Mouse (Mus musculus) erythroblast, embryonic 14.5 days (primary cell): Measurements from ENCODE around the gene Actl6b. TPM values are rescaled to one million over a fixed set of nuclear protein-coding genes. Genes with fewer than 3 reads are reported as not detected.

Experiments used
- H3K27me3 ChIP-seq: 2 replicates; pipeline ENCODE4 v1.6.1; 2012; ENCODE audit warnings: inconsistent platforms; ENCODE audit not compliant: control insufficient read depth
- H3K36me3 ChIP-seq: 2 replicates; pipeline ENCODE4 v1.6.1; 2012; ENCODE audit warnings: mild to moderate bottlenecking, inconsistent platforms; ENCODE audit not compliant: control insufficient read depth
- H3K4me1 ChIP-seq: 2 replicates; pipeline ENCODE4 v1.6.1; 2012; ENCODE audit warnings: inconsistent platforms; ENCODE audit not compliant: control insufficient read depth
- H3K4me3 ChIP-seq: replicated peaks from 2 replicates; pipeline ENCODE3; 2012; ENCODE audit warnings: moderate library complexity, mild to moderate bottlenecking, inconsistent platforms
- H3K9me3 ChIP-seq: 2 replicates; pipeline ENCODE4 v1.6.1; 2012; ENCODE audit warnings: low read length, inconsistent platforms, mixed read lengths; ENCODE audit not compliant: control insufficient read depth
- GATA1 ChIP-seq: IDR thresholded peaks from 2 replicates; pipeline ENCODE4 v1.6.1; 2012; ENCODE audit warnings: low read length, inconsistent platforms, mixed read lengths
- TAL1 ChIP-seq: IDR thresholded peaks from 3 replicates; pipeline ENCODE4 v1.6.1; 2012; ENCODE audit warnings: low read length, inconsistent platforms, mixed read lengths
- polyA plus RNA-seq: library from polyadenylated mRNA; stranded (reverse); fragments of >175 nt; gene quantifications from 2 replicates; pipeline ENCODE4 v1.2.3, GENCODE M21; 2012

Gene Actl6b
- polyA plus RNA-seq, 1 experiment, result not detected

- Histone ChIP-seq H3K36me3 (peaks cover 24% of the 10 kb centered on the region), H3K9me3 (peaks cover 3% of the 10 kb centered on the region; the same call in 1 of the 2 replicates), H3K4me3 (no peak overlapping the region), H3K27me3 (no peaks in the 10 kb centered on the region), H3K4me1 (peaks cover 44% of the 10 kb centered on the region)
- no peak for TF ChIP-seq TAL1
- no peak for TF ChIP-seq GATA1
Observed at GRCm38 (mm10) chr5:137595921-137596320, 42.6 kb downstream of the Actl6b start.

- TF ChIP-seq GATA1 (no peak), TAL1 (no peak)
- peak overlapping the region; percentile 19 for H3K4me3 ChIP-seq
- H3K36me3 ChIP-seq, result peaks cover 24% of the 10 kb centered on the region
- H3K4me1 ChIP-seq, result peaks cover 47% of the 10 kb centered on the region
- H3K9me3 ChIP-seq, result peaks cover 3% of the 10 kb centered on the region; the same call in 1 of the 2 replicates
- no peaks in the 10 kb centered on the region for H3K27me3 ChIP-seq
Observed at GRCm38 (mm10) chr5:137596601-137597261, 43.4 kb downstream of the Actl6b start.

- Histone ChIP-seq H3K4me3 (no peak overlapping the region), H3K27me3 (no peaks in the 10 kb centered on the region), H3K9me3 (peaks cover 3% of the 10 kb centered on the region; the same call in 1 of the 2 replicates), H3K36me3 (peaks cover 24% of the 10 kb centered on the region), H3K4me1 (peaks cover 54% of the 10 kb centered on the region)
- TF ChIP-seq TAL1 (no peak), GATA1 (no peak)
Observed at GRCm38 (mm10) chr5:137597625-137598024, 44.3 kb downstream of the Actl6b start.

- Histone ChIP-seq H3K9me3 (peaks cover 3% of the 10 kb centered on the region; the same call in 1 of the 2 replicates), H3K36me3 (peaks cover 24% of the 10 kb centered on the region), H3K27me3 (no peaks in the 10 kb centered on the region), H3K4me3 (no peak overlapping the region), H3K4me1 (peaks cover 57% of the 10 kb centered on the region)
- TF ChIP-seq GATA1 (no peak), TAL1 (no peak)
Observed at GRCm38 (mm10) chr5:137598100-137598826, 44.9 kb downstream of the Actl6b start.

GRCm38 (mm10) chr5:137599600-137599999 lies 46.3 kb downstream of the Actl6b start:
- peaks cover 68% of the 10 kb centered on the region for H3K4me1 ChIP-seq
- H3K27me3 ChIP-seq, result no peaks in the 10 kb centered on the region
- peaks cover 3% of the 10 kb centered on the region; the same call in 1 of the 2 replicates for H3K9me3 ChIP-seq
- H3K36me3 ChIP-seq, result peaks cover 24% of the 10 kb centered on the region
- H3K4me3 ChIP-seq, result peak overlapping the region; percentile 69
- TF ChIP-seq TAL1 (no peak), GATA1 (no peak)

GRCm38 (mm10) chr5:137600281-137600618 lies 46.9 kb downstream of the Actl6b start:
- peak overlapping the region; percentile 69 for H3K4me3 ChIP-seq
- H3K27me3 ChIP-seq, result no peaks in the 10 kb centered on the region
- H3K36me3 ChIP-seq, result peaks cover 27% of the 10 kb centered on the region
- H3K4me1 ChIP-seq, result peaks cover 74% of the 10 kb centered on the region
- peaks cover 3% of the 10 kb centered on the region; the same call in 1 of the 2 replicates for H3K9me3 ChIP-seq
- TF ChIP-seq TAL1 (no peak), GATA1 (no peak)

GRCm38 (mm10) chr5:137600619-137601364 lies 47.5 kb downstream of the Actl6b start, which contains the start of gene Mospd3:
Gene Mospd3 (minus strand): TSS chr5:137601058.
- Histone ChIP-seq H3K27me3 (no peaks in the 10 kb centered on the region), H3K4me1 (peaks cover 77% of the 10 kb centered on the region), H3K9me3 (peaks cover 3% of the 10 kb centered on the region; the same call in 1 of the 2 replicates), H3K4me3 (peak within 1 kb of the TSS; percentile 69), H3K36me3 (peaks cover 28% of the 10 kb centered on the region)
- TF ChIP-seq TAL1, result no peak
- TF ChIP-seq GATA1, result no peak

- H3K27me3 ChIP-seq, result no peaks in the 10 kb centered on the region
- peaks cover 30% of the 10 kb centered on the region for H3K36me3 ChIP-seq
- peaks cover 3% of the 10 kb centered on the region; the same call in 1 of the 2 replicates for H3K9me3 ChIP-seq
- no peak for TF ChIP-seq GATA1
- no peak for TF ChIP-seq TAL1
- H3K4me3 ChIP-seq, result peak overlapping the region; percentile 69
- peaks cover 80% of the 10 kb centered on the region for H3K4me1 ChIP-seq
Observed at GRCm38 (mm10) chr5:137601365-137601729, 48.0 kb downstream of the Actl6b start.
